Mouse (Mus musculus): ENCODE results near the gene Asic2.

DNA sequence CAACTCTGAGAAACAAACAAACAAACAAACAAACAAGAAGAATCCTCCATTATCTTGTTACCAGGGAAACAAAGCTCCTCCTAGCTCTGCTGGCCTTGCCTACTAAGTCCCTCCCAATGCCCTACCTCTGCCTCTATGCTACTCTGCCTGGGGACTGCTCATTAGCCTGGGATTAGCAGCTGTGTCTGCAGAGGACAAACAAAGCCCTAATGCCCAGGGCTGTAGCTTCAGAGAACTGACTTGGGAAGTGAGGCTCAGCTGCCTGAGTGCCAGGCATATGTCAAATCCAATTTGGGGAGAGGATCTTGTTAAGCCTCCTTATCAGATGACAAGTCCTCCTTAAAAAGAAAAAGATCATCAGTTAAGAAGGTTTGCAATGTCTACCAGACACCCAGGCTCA is 41.9 kb downstream of the Asic2 start:
- TF ChIP-seq CTCF (IDR thresholded peaks at IDR 0.05; ENCODE audit: low read depth) (no peak), EP300 (IDR thresholded peaks at IDR 0.05; ENCODE audit: low read depth) (no peak)
